Mouse (Mus musculus): ENCODE data around the gene Rnf213. TPM values are rescaled to one million over a fixed set of nuclear protein-coding genes. Genes with fewer than 3 reads are reported as not detected.
"Not testable (repeated sequence)": the region's sequence is repeated elsewhere in the genome, so short reads cannot be mapped to it uniquely, and the experiment has no call there.

The Rnf213 gene
- polyA plus RNA-seq, 1 experiment from 2014 or later = 5.8 TPM

DNA sequence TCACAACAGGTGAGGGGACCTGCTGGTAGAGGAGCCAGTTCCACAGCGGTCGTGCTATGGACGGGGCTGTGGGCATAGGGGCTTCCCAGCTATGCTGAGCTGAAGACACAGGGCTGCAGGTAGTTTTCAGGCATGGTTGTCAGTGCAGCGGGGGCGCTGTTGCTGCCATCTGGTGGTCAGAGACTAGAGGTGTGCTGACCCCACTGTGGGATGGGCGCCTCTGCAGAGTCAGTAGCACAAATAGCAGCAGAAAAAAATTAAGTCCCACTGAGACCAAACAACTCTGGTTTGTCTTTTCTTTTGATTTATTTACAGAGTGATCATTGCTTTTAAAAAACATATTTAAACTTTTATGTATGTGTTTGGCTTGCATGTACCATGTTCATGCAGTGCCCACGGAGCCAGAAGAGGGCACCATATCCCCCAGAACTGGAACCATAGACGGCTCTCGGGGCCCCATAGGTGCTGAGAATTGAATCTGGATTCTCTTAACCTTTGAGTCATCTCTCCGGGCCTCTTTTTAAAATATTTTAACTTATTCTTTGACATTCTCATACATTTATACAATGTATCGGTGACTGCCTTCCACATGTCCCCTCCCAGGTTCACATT, 29.3 kb upstream of the Rnf213 start:
- Histone ChIP-seq H3K27me3 (no peaks in the 10 kb centered on the region), H3K9me3 (replicated peaks) (no peaks in the 10 kb centered on the region), H3K36me3 (peaks cover 46% of the 10 kb centered on the region), H3K9ac (no peak overlapping the region), H3K4me3 (replicated peaks) (0 out of 2 replicates have a peak overlapping the region, but pooled peaks have one; percentile 14), H3K4me2 (peak overlapping the region; percentile 38), H3K27ac (no peak overlapping the region), H3K4me1 (peaks cover 10% of the 10 kb centered on the region)
- WGBS = 36% methylated on average over 11 of the region's 11 CpGs
- ATAC-seq (replicated peaks; ENCODE audit: low FRiP score) = peak; percentile 77

DNA sequence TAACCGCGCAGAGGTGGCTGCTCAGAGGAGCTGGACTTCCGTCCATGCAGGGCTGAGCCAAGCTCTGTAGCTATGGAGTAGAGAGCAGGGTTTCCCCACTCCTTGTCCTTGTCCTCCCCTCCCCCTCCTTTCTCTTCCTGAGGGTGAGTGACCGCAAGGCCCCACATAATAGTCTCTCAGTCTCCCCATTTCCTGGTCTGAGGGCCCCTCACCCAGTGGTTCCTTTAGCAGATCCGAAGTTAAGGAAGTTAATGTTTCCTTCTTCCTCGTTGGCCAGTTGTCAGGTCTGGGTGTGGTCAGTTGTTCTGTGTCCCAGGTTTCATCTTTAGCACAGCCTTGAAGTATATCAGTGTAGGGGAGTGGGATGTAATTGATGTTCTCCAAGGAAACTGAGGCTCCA, 17.5 kb upstream of the Rnf213 start:
- H3K4me3 ChIP-seq (replicated peaks) = no peak overlapping the region
- H3K9me3 ChIP-seq (replicated peaks) = no peaks in the 10 kb centered on the region
- H3K4me1 ChIP-seq = peaks cover 3% of the 10 kb centered on the region; the same call in 1 of the 2 replicates
- peaks cover 31% of the 10 kb centered on the region for H3K36me3 ChIP-seq
- no peak for ATAC-seq (replicated peaks; ENCODE audit: low FRiP score)
- no peak overlapping the region for H3K9ac ChIP-seq
- 74% methylated on average over 6 of the region's 6 CpGs for WGBS
- no peak overlapping the region for H3K4me2 ChIP-seq
- no peak overlapping the region for H3K27ac ChIP-seq
- H3K27me3 ChIP-seq = no peaks in the 10 kb centered on the region

DNA sequence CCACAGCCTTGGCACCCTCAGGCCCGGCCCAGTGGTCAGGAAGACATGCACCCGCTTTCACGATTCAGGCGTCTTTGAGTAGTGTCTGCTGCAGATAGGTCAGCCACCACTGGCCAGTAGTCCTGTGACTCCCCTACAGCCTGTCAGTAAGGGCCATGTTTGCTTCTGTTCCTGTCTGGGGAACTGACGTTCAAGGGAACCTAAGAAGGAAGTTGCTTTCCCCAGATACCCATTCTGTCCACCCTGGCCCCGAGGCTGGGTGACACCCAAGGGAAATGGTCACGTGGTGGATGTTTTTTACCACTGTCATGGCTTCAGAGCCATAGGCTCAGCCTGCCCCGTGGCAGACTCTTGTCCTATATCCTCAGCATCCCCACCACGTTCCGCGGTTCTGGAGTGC, 15.6 kb upstream of the Rnf213 start:
- no peak overlapping the region for H3K9ac ChIP-seq
- no peak overlapping the region for H3K4me2 ChIP-seq
- no peak for ATAC-seq (replicated peaks; ENCODE audit: low FRiP score)
- WGBS = 92% methylated on average over 11 of the region's 11 CpGs
- H3K4me1 ChIP-seq = peaks cover 3% of the 10 kb centered on the region; the same call in 1 of the 2 replicates
- no peaks in the 10 kb centered on the region for H3K27me3 ChIP-seq
- H3K36me3 ChIP-seq = peaks cover 32% of the 10 kb centered on the region
- H3K27ac ChIP-seq = no peak overlapping the region
- H3K9me3 ChIP-seq (replicated peaks) = no peaks in the 10 kb centered on the region
- H3K4me3 ChIP-seq (replicated peaks) = no peak overlapping the region

DNA sequence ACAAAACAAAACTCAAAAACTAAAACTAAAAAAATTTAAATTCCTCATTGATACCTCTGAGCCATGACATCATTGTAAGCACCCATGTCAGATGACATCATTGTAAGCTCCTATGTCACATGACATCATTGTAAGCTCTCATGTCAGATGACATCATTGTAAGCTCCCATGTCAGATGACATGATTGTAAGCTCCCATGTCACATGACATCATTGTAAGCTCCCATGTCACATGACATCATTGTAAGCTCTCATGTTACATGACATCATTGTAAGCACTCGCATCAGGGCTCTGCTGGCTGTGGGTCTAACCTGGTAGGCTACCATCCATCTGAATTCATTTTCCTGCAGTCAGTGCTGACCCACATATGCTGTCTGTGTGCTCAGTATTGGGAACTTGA, 14.3 kb upstream of the Rnf213 start:
- 86% methylated on average over 1 of the region's 1 CpGs for WGBS

DNA sequence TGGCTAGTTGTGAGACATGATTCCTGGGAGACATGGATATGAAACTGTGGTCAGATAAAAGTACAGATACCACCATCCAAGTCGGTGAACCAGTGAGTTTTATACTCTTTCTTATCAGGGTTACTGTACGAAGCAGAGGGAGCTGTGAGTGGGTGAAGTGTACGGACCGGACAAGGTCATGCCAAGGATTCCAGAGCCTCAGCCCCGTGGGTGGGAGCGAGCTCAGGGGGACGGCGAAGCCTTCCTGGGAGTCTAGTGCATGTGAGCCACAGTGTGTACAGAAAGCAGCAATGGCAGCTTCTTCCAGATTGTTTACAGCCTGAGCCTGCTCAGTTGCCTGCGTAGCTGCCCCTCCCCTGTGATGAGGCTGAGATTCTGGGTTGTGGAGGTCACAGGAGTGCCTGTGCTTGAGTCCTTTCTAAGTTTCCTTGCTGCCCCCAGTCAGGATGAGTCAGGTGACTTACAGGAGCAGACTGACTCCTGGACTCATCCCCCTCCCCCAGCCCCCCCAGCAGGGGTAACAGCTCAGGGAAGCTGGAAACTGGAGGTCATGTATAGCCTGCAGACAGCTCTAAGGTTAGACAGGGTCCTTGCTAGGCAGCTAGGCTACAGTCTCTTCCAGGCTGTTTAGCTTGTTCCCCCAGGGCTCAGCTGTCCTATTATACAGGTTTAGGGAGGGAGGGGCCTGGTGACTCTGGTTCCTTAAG, 11.1 kb upstream of the Rnf213 start:
- Histone ChIP-seq H3K27ac (no peak overlapping the region), H3K27me3 (no peaks in the 10 kb centered on the region), H3K9ac (no peak overlapping the region), H3K36me3 (peaks cover 32% of the 10 kb centered on the region), H3K9me3 (replicated peaks) (no peaks in the 10 kb centered on the region), H3K4me3 (replicated peaks) (no peak overlapping the region), H3K4me1 (no peaks in the 10 kb centered on the region), H3K4me2 (no peak overlapping the region)
- ATAC-seq (replicated peaks; ENCODE audit: low FRiP score) = no peak
- 77% methylated on average over 9 of the region's 9 CpGs for WGBS

More for the DNA sequence above, 14.3 kb upstream of the Rnf213 start:
- Histone ChIP-seq H3K4me3 (replicated peaks) (no peak overlapping the region), H3K9ac (no peak overlapping the region), H3K4me1 (peaks cover 3% of the 10 kb centered on the region; the same call in 1 of the 2 replicates), H3K27me3 (no peaks in the 10 kb centered on the region), H3K27ac (no peak overlapping the region), H3K36me3 (peaks cover 32% of the 10 kb centered on the region), H3K4me2 (no peak overlapping the region), H3K9me3 (replicated peaks) (no peaks in the 10 kb centered on the region)
- ATAC-seq (replicated peaks; ENCODE audit: low FRiP score) = no peak

DNA sequence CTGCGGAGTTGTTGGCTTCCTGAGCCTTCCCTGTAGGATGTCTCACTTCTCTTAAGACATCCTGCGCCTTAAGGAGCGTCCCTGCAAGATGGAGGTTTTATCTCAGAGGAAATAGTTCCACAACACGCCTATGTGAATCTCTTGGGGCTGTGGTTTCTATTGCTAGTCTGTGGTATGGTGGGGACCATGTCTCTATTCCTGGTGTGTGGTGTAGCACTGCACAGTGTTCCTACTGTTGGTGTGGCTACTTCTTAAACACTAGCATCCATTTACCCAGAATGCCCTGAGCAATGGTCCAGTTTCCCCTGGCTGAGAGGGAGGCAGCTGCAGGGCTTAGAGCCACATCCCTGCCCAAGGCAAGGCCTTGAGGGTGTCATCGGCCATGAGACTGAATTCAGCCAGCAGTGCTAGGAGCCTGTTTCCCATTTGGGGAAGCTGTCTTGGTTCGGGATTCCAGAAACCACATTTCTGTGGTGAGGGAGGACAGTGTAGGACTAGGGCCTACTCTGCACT, 10.5 kb upstream of the Rnf213 start:
- no peaks in the 10 kb centered on the region for H3K9me3 ChIP-seq (replicated peaks)
- H3K27ac ChIP-seq = no peak overlapping the region
- ATAC-seq (replicated peaks; ENCODE audit: low FRiP score) = no peak
- 81% methylated on average over 6 of the region's 6 CpGs for WGBS
- H3K4me2 ChIP-seq = no peak overlapping the region
- no peak overlapping the region for H3K4me3 ChIP-seq (replicated peaks)
- no peak overlapping the region for H3K9ac ChIP-seq
- peaks cover 27% of the 10 kb centered on the region for H3K36me3 ChIP-seq
- no peaks in the 10 kb centered on the region for H3K27me3 ChIP-seq
- H3K4me1 ChIP-seq = 0 out of 2 replicates have a peak, but pooled peaks cover 1% of the 10 kb centered on the region

DNA sequence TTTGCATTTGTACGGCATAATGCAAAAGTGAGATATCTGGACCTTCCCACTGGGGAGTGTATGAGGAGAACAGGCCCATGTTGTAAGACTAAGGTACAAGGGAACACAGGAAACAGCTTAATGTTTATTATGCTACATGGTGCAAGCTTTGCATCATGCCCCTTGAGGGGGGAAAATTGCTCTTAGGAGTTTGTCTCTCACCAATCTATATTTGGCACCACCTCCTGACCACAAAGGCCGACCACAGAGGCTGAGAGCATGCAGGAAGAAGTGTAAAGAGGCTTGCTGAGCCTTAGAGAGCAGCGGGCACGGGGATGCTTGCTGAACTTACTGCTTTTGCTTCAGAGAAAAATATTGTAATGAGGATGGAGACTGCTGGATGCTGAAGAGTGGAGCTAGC, 8.0 kb upstream of the Rnf213 start:
- ATAC-seq (replicated peaks; ENCODE audit: low FRiP score) = no peak
- Histone ChIP-seq H3K4me1 (peaks cover 12% of the 10 kb centered on the region), H3K9ac (no peak overlapping the region), H3K27ac (no peak overlapping the region), H3K4me3 (replicated peaks) (no peak overlapping the region), H3K9me3 (replicated peaks) (no peaks in the 10 kb centered on the region), H3K36me3 (peaks cover 6% of the 10 kb centered on the region), H3K4me2 (no peak overlapping the region), H3K27me3 (peaks cover 16% of the 10 kb centered on the region)
- WGBS = 82% methylated on average over 4 of the region's 4 CpGs

DNA sequence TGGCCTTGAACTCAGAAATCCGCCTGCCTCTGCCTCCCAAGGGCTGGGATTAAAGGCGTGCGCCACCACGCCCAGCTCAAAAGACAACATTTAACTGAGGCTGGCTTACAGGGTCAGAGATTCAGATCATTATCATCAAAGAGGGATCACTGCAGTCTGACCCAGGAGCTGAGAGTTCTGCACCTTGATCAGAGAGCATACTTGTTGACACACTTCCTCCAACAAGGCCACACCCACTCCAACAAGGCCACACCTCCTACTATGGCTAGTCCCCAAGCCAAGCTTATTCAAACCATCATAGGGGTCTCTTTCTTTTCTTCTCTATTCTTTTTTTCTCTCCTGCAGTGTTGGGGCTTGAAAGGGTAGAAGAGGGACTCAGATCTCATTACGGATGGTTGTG, 6.6 kb upstream of the Rnf213 start:
- no peak overlapping the region for H3K4me3 ChIP-seq (replicated peaks)
- H3K4me2 ChIP-seq = no peak overlapping the region
- no peak overlapping the region for H3K9ac ChIP-seq
- H3K9me3 ChIP-seq (replicated peaks) = no peaks in the 10 kb centered on the region
- peaks cover 21% of the 10 kb centered on the region for H3K4me1 ChIP-seq
- ATAC-seq (replicated peaks; ENCODE audit: low FRiP score) = no peak
- no peak overlapping the region for H3K27ac ChIP-seq
- 93% methylated on average over 5 of the region's 5 CpGs for WGBS
- H3K27me3 ChIP-seq = peaks cover 18% of the 10 kb centered on the region
- no peaks in the 10 kb centered on the region for H3K36me3 ChIP-seq

DNA sequence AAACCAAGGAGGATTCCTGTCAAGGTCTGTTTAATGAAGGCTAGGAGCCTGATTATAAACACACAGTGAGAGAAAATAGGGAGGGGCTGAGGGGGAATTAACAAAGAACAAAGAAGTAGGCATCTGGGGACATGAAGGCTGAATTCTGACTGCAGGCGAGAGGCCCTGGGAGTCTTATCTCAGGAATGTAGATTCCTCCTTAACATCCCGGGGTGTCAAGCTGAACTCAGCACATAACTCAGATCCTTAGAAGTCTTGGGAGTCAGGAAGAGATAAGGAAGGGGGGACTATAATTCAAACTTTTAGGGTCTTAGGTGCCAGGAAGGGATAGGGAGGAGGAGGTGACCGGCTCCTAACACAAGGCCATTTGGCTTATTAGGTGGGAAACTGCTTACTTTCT, 5.6 kb upstream of the Rnf213 start:
- H3K36me3 ChIP-seq; H3K9me3 ChIP-seq (replicated peaks); H3K4me2 ChIP-seq; H3K9ac ChIP-seq; H3K4me3 ChIP-seq (replicated peaks); H3K27ac ChIP-seq; ATAC-seq (replicated peaks; ENCODE audit: low FRiP score): not testable (repeated sequence)
- Histone ChIP-seq H3K4me1 (peaks cover 31% of the 10 kb centered on the region), H3K27me3 (peaks cover 27% of the 10 kb centered on the region)
- 9% methylated on average over 3 of the region's 3 CpGs for WGBS

DNA sequence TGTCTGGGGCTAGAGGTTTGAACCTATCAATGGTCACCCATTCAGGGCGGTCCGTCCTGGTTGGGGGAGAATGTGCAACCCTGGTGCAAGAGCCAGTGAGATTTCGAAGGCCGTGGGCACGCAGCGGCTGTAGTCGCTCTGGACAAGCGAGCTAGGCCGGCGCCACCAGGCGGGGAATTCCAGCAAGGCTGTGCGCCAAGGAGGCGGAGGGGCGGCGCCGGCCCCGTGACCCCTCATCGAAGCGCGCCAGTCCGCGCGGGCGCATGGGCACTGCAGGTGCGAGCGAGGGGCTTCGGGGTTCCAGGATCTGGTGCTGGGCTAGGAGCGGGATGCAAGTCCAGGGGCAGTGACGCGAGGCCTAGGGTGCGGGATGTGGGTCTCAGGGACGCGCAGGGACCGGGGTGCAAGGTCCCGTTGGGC, 3.0 kb upstream of the Rnf213 start:
- Histone ChIP-seq H3K9me3 (replicated peaks) (no peaks in the 10 kb centered on the region), H3K27me3 (peaks cover 35% of the 10 kb centered on the region), H3K4me1 (peaks cover 51% of the 10 kb centered on the region), H3K4me3 (replicated peaks) (peak overlapping the region; percentile 70), H3K4me2 (peak overlapping the region; percentile 98), H3K9ac (peak overlapping the region; percentile 63), H3K27ac (peak overlapping the region; percentile 89), H3K36me3 (no peaks in the 10 kb centered on the region)
- ATAC-seq (replicated peaks; ENCODE audit: low FRiP score) = peak; percentile 68
- WGBS = under 1% methylated on average over 35 of the region's 35 CpGs

DNA sequence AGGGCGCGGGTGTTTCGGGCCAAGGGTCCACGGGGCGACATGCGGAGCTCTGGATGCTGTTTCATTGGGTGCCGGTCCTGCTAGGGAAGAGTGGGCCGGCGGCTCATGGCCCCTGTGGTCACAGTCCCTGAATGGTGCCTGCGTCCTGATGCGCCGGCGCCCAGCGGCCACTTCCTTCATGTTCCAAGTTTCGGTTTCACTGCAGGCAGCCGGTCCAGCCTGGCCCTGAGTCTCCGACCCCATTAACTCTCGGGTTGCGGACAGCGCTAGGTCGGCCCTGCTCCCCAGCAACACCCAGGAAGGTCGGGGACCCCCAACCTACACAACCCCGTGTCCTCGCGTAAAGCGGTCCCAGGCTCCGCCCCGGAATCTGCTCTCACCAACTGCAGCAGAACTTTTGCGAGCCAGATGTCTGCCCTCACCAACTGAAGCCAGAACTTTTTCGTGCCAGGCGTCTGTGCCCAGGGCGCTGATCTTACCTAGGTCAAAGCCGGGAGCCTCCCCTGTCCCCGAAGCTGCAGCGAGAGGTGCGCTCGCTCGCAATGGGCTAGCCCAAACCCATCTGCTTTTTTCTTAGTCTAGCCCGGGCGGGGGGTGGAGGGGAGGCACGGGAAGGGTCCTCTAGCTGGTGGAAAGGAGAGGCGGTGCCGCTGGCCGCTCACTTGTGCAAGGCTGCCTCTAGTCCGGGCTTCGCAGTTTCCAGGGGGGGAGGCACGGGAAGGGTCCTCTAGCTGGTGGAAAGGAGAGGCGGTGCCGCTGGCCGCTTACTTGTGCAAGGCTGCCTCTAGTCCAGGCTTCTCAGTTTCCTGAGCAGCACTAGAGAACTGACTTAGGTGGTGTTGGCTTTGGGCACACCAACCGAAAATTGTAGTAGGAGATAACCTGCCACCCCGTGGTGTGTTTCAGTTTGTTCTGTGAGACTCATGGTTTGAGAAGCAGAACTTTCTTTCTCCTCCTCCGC, 2.3 kb upstream of the Rnf213 start:
- Histone ChIP-seq H3K9me3 (replicated peaks) (no peaks in the 10 kb centered on the region), H3K4me1 (peaks cover 53% of the 10 kb centered on the region), H3K9ac (peak overlapping the region; percentile 63), H3K4me2 (peak overlapping the region; percentile 98), H3K27ac (peak overlapping the region; percentile 89), H3K27me3 (peaks cover 40% of the 10 kb centered on the region), H3K36me3 (no peaks in the 10 kb centered on the region), H3K4me3 (replicated peaks) (peak overlapping the region; percentile 70)
- peak; percentile 35 for ATAC-seq (replicated peaks; ENCODE audit: low FRiP score)
- 3% methylated on average over 53 of the region's 53 CpGs for WGBS

Measured in kidney, embryonic 15.5 days (tissue).